Mouse (Mus musculus): Measurements from ENCODE around the gene Xrcc1.

DNA sequence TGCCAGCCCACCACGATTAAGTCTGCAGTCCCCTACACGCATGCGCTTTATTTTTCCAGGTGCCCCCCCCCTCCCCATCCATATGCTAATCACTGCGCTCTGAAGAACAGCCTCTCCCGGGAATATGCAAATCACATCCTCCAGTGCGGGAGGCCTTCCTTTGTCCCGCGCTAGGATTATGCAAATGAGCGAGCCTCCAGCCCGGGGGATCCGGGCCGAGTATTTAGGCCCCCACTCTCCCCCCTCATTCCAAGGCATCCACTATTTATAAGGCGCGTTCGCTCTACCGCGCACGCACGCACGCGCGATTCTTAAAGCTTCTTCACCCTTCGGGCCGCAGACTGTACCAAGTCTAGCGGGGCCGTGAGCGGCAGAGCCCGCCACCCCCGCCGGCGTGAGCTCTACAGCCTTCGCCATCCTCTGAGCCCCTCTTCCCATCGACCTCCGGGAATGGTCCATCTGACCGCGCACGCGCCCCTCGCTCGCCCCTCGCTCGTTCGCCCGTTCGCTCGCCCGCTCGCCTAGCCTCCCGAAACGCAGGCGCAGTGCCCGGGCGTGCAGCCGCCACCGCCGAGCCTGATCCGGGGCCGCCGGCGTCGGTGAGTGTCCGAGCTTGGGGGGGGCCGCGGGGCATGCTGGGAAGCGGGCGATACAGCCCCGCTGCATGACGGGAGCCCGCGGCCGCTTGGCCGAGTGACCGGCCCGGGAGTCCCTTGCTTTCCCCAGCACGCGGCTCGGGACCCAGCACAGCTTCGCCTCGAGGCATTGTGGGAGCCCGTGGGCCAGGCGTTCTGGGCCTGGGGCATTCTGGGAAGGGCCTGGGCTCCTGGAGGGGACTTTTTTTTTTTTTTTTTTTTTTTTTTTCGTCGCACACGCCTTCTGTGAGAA, 39.0 kb upstream of the Xrcc1 start, which contains the start of gene Zfp428:
- TF ChIP-seq CTCF (IDR thresholded peaks at IDR 0.05; ENCODE audit: low read depth, low read length) (no peak), POLR2A (IDR thresholded peaks at IDR 0.05; ENCODE audit: borderline replicate concordance, low read depth, low read length) (no peak; the same call in 1 of the 2 replicates)

Measured in bone marrow macrophage, adult 2 months (primary cell).